Mouse (Mus musculus): ENCODE results near the gene Spats1. TPM values are rescaled to one million over a fixed set of nuclear protein-coding genes. Genes with fewer than 3 reads are reported as not detected.

Spats1 gene
- total and polyA plus RNA-seq, 3 experiments, result 2.5 to 2.7 (median 2.5) TPM

DNA sequence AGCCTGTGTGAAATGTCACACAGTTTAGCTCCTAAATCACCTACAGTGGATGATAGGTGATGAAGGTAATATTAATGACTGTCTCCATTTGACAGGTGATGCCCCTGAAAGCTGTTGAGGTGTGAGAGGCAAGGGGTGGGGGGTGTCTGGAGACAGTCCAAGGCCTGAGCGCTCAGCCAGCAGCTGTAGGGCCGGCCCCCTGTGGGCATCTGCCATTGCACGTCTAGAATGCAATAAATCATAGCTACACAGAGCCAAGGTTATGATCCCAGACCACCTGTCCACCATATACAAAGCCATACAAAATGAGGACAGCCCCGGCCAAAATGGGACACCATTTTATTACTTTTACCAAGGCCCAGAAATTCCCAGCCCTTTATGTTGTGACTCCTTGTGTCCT, 49.7 kb upstream of the Spats1 start:
- no peaks in the 10 kb centered on the region for H3K79me2 ChIP-seq (replicated peaks; ENCODE audit: control insufficient read depth, extremely low read depth, insufficient read depth, poor library complexity, severe bottlenecking)
- no peak overlapping the region for H3K9ac ChIP-seq (ENCODE audit: insufficient read depth, low read depth)
- TF ChIP-seq TBP (conservative IDR thresholded peaks at IDR 0.05; ENCODE audit: low read depth, low read length) (no peak), ZNF384 (IDR thresholded peaks at IDR 0.05; ENCODE audit: low read depth, low read length) (no peak), USF1 (IDR thresholded peaks at IDR 0.05; ENCODE audit: low read depth, low read length) (no peak), MEF2A (IDR thresholded peaks at IDR 0.05; ENCODE audit: borderline replicate concordance, low read depth, low read length) (no peak), PAX5 (IDR thresholded peaks at IDR 0.05; ENCODE audit: low read length) (no peak)
- peaks cover 8 to 16% of the 10 kb centered on the region in 2 experiments for H3K36me3 ChIP-seq (replicated peaks in 1 of 2; ENCODE audit: control insufficient read depth in 1 of 2, insufficient read depth in 1 of 2, low read length in 1 of 2)
- no peak for DNase-seq (ENCODE audit: extremely low read depth)
- H3K4me2 ChIP-seq (ENCODE audit: insufficient read depth, low read depth, poor library complexity, severe bottlenecking), result no peak overlapping the region
- H3K27me3 ChIP-seq (replicated peaks), result peaks cover 26% of the 10 kb centered on the region
- 0 out of 4 replicates have a peak, but pooled peaks cover 0 to 4% of the 10 kb centered on the region in 2 experiments for H3K4me1 ChIP-seq (ENCODE audit: control insufficient read depth in 1 of 2, insufficient read depth in 2 of 2)
- no peaks in the 10 kb centered on the region for H3K9me3 ChIP-seq (replicated peaks; ENCODE audit: low read length)
- dilution Hi-C loops (cut with MboI; ENCODE audit: extremely low pct_ligation_motif_present, extremely low pct_unique_long_range_greater_than_20kb, low sequenced_read_pairs), result no loop called here
- H3K27ac ChIP-seq (ENCODE audit: insufficient read depth, low read depth), result no peak overlapping the region
- no peak overlapping the region for H3K4me3 ChIP-seq (replicated peaks in 1 of 3; ENCODE audit: low read depth in 2 of 3, low read length in 2 of 3, poor library complexity in 1 of 3)
- in situ Hi-C loops (cut with MboI; ENCODE audit: low pct_ligation_motif_present, low pct_unique_long_range_greater_than_20kb, low sequenced_read_pairs), result no loop called here

GRCm38 (mm10) chr17:45523263-45523662, 48.0 kb upstream of the Spats1 start, which contains the start of gene Tcte1:
Gene Tcte1 (plus strand): TSS chr17:45523434.
- peaks cover 24 to 33% of the 10 kb centered on the region in 2 experiments for H3K36me3 ChIP-seq (replicated peaks in 1 of 2; ENCODE audit: control insufficient read depth in 1 of 2, insufficient read depth in 1 of 2, low read length in 1 of 2)
- H3K27me3 ChIP-seq (replicated peaks), result peaks cover 19% of the 10 kb centered on the region
- no peak within 1 kb of the TSS for H3K27ac ChIP-seq (ENCODE audit: insufficient read depth, low read depth)
- no peaks in the 10 kb centered on the region for H3K79me2 ChIP-seq (replicated peaks; ENCODE audit: control insufficient read depth, extremely low read depth, insufficient read depth, poor library complexity, severe bottlenecking)
- dilution Hi-C loops (cut with MboI; ENCODE audit: extremely low pct_ligation_motif_present, extremely low pct_unique_long_range_greater_than_20kb, low sequenced_read_pairs), result no loop called here
- no peak within 1 kb of the TSS for H3K4me2 ChIP-seq (ENCODE audit: insufficient read depth, low read depth, poor library complexity, severe bottlenecking)
- in situ Hi-C loops (cut with MboI; ENCODE audit: low pct_ligation_motif_present, low pct_unique_long_range_greater_than_20kb, low sequenced_read_pairs), result no loop called here
- H3K4me1 ChIP-seq (ENCODE audit: control insufficient read depth in 1 of 2, insufficient read depth in 2 of 2), result no peaks in the 10 kb centered on the region
- H3K9me3 ChIP-seq (replicated peaks; ENCODE audit: low read length), result no peaks in the 10 kb centered on the region
- TF ChIP-seq GABPA (IDR thresholded peaks at IDR 0.05; ENCODE audit: insufficient replicate concordance, low read depth, low read length) (no peak), MAX (IDR thresholded peaks at IDR 0.05; ENCODE audit: low read length) (no peak), TCF12 (IDR thresholded peaks at IDR 0.05; ENCODE audit: low read depth, low read length) (no peak), USF1 (IDR thresholded peaks at IDR 0.05; ENCODE audit: low read depth, low read length) (no peak)
- no peak within 1 kb of the TSS for H3K4me3 ChIP-seq (replicated peaks in 1 of 3; ENCODE audit: low read depth in 2 of 3, low read length in 2 of 3, poor library complexity in 1 of 3)
- DNase-seq (ENCODE audit: extremely low read depth), result no peak
- no peak within 1 kb of the TSS for H3K9ac ChIP-seq (ENCODE audit: insufficient read depth, low read depth)

- in situ Hi-C loops (cut with MboI; ENCODE audit: low pct_ligation_motif_present, low pct_unique_long_range_greater_than_20kb, low sequenced_read_pairs) (no loop called here), dilution Hi-C loops (cut with MboI; ENCODE audit: extremely low pct_ligation_motif_present, extremely low pct_unique_long_range_greater_than_20kb, low sequenced_read_pairs) (no loop called here)
- peaks cover 48 to 64% of the 10 kb centered on the region in 2 experiments for H3K36me3 ChIP-seq (replicated peaks in 1 of 2; ENCODE audit: control insufficient read depth in 1 of 2, insufficient read depth in 1 of 2, low read length in 1 of 2)
- DNase-seq (ENCODE audit: extremely low read depth), result no peak
- H3K4me2 ChIP-seq (ENCODE audit: insufficient read depth, low read depth, poor library complexity, severe bottlenecking), result no peak overlapping the region
- H3K27me3 ChIP-seq (replicated peaks), result peaks cover 4% of the 10 kb centered on the region
- no peak overlapping the region for H3K4me3 ChIP-seq (replicated peaks in 1 of 3; ENCODE audit: low read depth in 2 of 3, low read length in 2 of 3, poor library complexity in 1 of 3)
- H3K79me2 ChIP-seq (replicated peaks; ENCODE audit: control insufficient read depth, extremely low read depth, insufficient read depth, poor library complexity, severe bottlenecking), result no peaks in the 10 kb centered on the region
- H3K4me1 ChIP-seq (ENCODE audit: control insufficient read depth in 1 of 2, insufficient read depth in 2 of 2), result no peaks in the 10 kb centered on the region
- H3K9me3 ChIP-seq (replicated peaks; ENCODE audit: low read length), result no peaks in the 10 kb centered on the region
- TF ChIP-seq ELF1 (IDR thresholded peaks at IDR 0.05; ENCODE audit: low read depth, low read length) (no peak), CTCF (conservative IDR thresholded peaks at IDR 0.05 in 1 of 2, IDR thresholded peaks at IDR 0.05 in 1 of 2; ENCODE audit: low read depth in 2 of 2, low read length in 2 of 2) (no peak), JUN (IDR thresholded peaks at IDR 0.05; ENCODE audit: insufficient read depth, low read depth, low read length) (no peak), ZKSCAN1 (IDR thresholded peaks at IDR 0.05; ENCODE audit: borderline replicate concordance, low read depth, low read length) (no peak), RCOR1 (conservative IDR thresholded peaks at IDR 0.05; ENCODE audit: low read depth, low read length) (no peak), MAFK (IDR thresholded peaks at IDR 0.05; ENCODE audit: insufficient replicate concordance, low read length) (no peak), NRF1 (IDR thresholded peaks at IDR 0.05; ENCODE audit: low read depth, low read length) (no peak)
- no peak overlapping the region for H3K27ac ChIP-seq (ENCODE audit: insufficient read depth, low read depth)
- H3K9ac ChIP-seq (ENCODE audit: insufficient read depth, low read depth), result no peak overlapping the region
Observed at GRCm38 (mm10) chr17:45520136-45520535, 44.9 kb upstream of the Spats1 start.

All from CH12.LX (cell line).